Mouse (Mus musculus): ENCODE measurements around the gene Ppp4r1. TPM values are rescaled to one million over a fixed set of nuclear protein-coding genes. Genes with fewer than 3 reads are reported as not detected.

Ppp4r1 gene
- 92.2 and 93.7 TPM in 2 replicates for polyA plus RNA-seq (2012; rRNA removed)

DNA sequence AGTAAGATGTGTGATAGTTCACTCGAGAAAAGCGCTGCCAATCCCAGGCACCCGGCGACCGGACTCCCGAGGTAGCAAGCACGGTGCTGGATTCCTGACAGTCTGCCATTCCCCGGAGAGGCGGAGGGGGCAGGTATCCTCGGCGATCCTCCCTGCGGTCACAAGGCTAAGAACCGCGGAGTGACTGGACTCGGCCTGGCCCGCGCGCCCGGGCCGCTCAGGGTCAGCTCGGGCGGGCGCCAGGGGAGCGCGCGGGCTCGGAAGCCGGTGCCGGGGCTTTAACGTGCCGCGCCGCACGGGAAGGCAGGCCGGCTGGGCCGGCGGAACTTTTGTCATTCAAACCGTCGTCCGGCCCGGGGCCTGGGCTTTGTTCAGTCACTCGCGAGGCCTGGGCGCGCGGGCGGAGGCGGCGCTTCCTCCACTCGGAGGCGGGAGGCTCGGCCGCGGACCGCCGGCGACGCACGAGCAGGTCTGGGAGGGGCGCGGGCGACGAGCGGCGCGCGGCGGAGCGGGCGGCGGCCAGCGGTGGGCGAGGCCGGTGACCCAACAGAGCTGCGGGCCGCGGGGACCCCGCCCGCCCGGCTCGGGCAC lies at the start of gene Ppp4r1:
TSS of gene Ppp4r1 (plus strand) at position 23 of the 591 bp plus-strand sequence.
- peak; percentile 92 for DNase-seq (ENCODE audit: low read depth)
- TF ChIP-seq POLR2A (IDR thresholded peaks at IDR 0.05; ENCODE audit: borderline replicate concordance, extremely low read depth, insufficient read depth, insufficient read length, poor library complexity, severe bottlenecking) (peak; percentile 51), CTCF (IDR thresholded peaks at IDR 0.05; ENCODE audit: borderline replicate concordance, extremely low read depth, insufficient read depth, insufficient read length) (no peak)

DNA sequence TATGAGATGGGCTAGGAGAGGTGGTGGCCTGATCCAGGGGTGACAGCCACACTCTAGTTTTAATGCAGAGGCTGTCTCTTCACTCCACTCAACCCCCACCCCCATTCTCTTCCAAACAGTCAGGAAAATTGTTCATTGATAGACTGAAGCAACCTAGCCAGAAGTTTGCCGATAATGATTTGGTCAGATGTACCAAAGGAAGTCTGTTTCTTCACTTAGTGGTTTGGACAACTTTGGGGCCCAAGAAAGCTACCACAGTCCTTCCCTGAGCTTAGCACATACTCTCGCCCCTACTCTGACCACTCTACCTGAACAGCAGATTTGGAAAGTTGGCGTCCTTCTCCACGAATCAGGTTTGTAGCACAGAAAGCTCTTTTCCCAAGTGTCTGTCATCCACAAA lies 49.7 kb upstream of the Ppp4r1 start:
- TF ChIP-seq POLR2A (IDR thresholded peaks at IDR 0.05; ENCODE audit: borderline replicate concordance, extremely low read depth, insufficient read depth, insufficient read length, poor library complexity, severe bottlenecking) (no peak), CTCF (IDR thresholded peaks at IDR 0.05; ENCODE audit: borderline replicate concordance, extremely low read depth, insufficient read depth, insufficient read length) (no peak)
- DNase-seq (ENCODE audit: low read depth), result no peak

- no peak for DNase-seq (ENCODE audit: low read depth)
- TF ChIP-seq CTCF (IDR thresholded peaks at IDR 0.05; ENCODE audit: borderline replicate concordance, extremely low read depth, insufficient read depth, insufficient read length), result no peak
- no peak for TF ChIP-seq POLR2A (IDR thresholded peaks at IDR 0.05; ENCODE audit: borderline replicate concordance, extremely low read depth, insufficient read depth, insufficient read length, poor library complexity, severe bottlenecking)
Observed at GRCm38 (mm10) chr17:65735088-65735487, 47.3 kb upstream of the Ppp4r1 start.

GRCm38 (mm10) chr17:65737175-65737574 lies 45.2 kb upstream of the Ppp4r1 start:
- DNase-seq (ENCODE audit: low read depth), result no peak
- no peak for TF ChIP-seq CTCF (IDR thresholded peaks at IDR 0.05; ENCODE audit: borderline replicate concordance, extremely low read depth, insufficient read depth, insufficient read length)
- TF ChIP-seq POLR2A (IDR thresholded peaks at IDR 0.05; ENCODE audit: borderline replicate concordance, extremely low read depth, insufficient read depth, insufficient read length, poor library complexity, severe bottlenecking), result no peak

- no peak for TF ChIP-seq POLR2A (IDR thresholded peaks at IDR 0.05; ENCODE audit: borderline replicate concordance, extremely low read depth, insufficient read depth, insufficient read length, poor library complexity, severe bottlenecking)
- DNase-seq (ENCODE audit: low read depth), result no peak
Observed at GRCm38 (mm10) chr17:65737622-65738021, 44.8 kb upstream of the Ppp4r1 start.

- no peak for DNase-seq (ENCODE audit: low read depth)
- TF ChIP-seq POLR2A (IDR thresholded peaks at IDR 0.05; ENCODE audit: borderline replicate concordance, extremely low read depth, insufficient read depth, insufficient read length, poor library complexity, severe bottlenecking), result no peak
- no peak for TF ChIP-seq CTCF (IDR thresholded peaks at IDR 0.05; ENCODE audit: borderline replicate concordance, extremely low read depth, insufficient read depth, insufficient read length)
Observed at GRCm38 (mm10) chr17:65739874-65740725, 42.3 kb upstream of the Ppp4r1 start.

DNA sequence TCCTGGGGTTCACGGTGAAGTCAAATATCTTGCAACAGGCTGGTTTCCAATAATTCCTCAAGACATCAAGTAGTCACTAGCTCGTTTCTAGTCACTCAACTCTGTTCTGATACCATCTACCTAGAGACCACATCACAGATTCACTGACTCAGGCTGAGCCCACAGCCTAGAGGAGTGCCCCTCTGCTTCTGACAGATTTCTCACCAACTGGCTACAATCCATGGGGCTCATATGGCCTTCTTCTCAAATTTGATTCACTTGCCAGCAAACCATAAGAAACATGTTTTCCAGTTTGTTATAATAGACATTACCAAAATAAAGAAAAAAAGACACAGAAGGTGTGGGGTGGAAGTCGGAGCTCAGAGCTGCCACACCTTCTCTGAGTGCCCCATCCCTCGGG lies 40.8 kb upstream of the Ppp4r1 start:
- DNase-seq (ENCODE audit: low read depth), result peak; percentile 59
- TF ChIP-seq CTCF (IDR thresholded peaks at IDR 0.05; ENCODE audit: borderline replicate concordance, extremely low read depth, insufficient read depth, insufficient read length) (no peak), POLR2A (IDR thresholded peaks at IDR 0.05; ENCODE audit: borderline replicate concordance, extremely low read depth, insufficient read depth, insufficient read length, poor library complexity, severe bottlenecking) (no peak)

- TF ChIP-seq POLR2A (IDR thresholded peaks at IDR 0.05; ENCODE audit: borderline replicate concordance, extremely low read depth, insufficient read depth, insufficient read length, poor library complexity, severe bottlenecking), result no peak
- TF ChIP-seq CTCF (IDR thresholded peaks at IDR 0.05; ENCODE audit: borderline replicate concordance, extremely low read depth, insufficient read depth, insufficient read length), result no peak
Observed at GRCm38 (mm10) chr17:65742245-65742905, 40.0 kb upstream of the Ppp4r1 start.

GRCm38 (mm10) chr17:65742969-65743368 lies 39.4 kb upstream of the Ppp4r1 start:
- peak; percentile 45 for DNase-seq (ENCODE audit: low read depth)
- TF ChIP-seq CTCF (IDR thresholded peaks at IDR 0.05; ENCODE audit: borderline replicate concordance, extremely low read depth, insufficient read depth, insufficient read length) (no peak), POLR2A (IDR thresholded peaks at IDR 0.05; ENCODE audit: borderline replicate concordance, extremely low read depth, insufficient read depth, insufficient read length, poor library complexity, severe bottlenecking) (no peak)

More at GRCm38 (mm10) chr17:65742245-65742905, 40.0 kb upstream of the Ppp4r1 start:
- DNase-seq (ENCODE audit: low read depth), result peak; percentile 92

DNA sequence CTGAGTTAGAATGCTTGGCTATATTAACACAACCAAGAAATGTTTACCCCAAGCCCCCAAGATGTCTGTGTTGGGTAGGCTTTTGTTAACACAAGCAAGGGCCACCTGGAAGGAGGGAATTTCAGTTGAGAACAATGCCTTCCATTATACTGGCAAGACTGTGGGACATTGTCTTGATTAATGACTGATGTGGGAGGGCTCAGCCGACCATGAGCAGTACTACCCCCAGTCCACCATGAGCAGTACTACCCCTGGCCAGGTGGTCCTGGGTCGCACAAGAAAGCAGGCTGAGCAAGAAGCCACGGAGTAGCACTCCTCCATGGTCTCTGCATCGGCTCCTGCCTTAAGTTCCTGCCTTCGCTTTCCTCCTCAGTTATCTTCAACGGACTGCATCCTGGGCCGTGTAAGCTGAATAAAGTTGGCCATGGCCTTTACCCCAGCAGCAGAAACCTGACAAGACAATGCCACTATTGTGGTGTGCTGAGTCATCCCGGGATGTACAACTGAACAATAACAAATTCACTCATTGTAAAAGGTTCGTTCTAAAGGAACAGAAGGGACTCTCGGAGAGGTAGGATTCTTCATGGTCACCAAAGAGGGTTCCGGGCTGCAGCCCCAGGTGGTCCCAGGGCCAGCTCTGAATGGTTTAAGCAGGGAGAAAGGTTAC lies 38.6 kb upstream of the Ppp4r1 start:
- no peak for TF ChIP-seq POLR2A (IDR thresholded peaks at IDR 0.05; ENCODE audit: borderline replicate concordance, extremely low read depth, insufficient read depth, insufficient read length, poor library complexity, severe bottlenecking)
- TF ChIP-seq CTCF (IDR thresholded peaks at IDR 0.05; ENCODE audit: borderline replicate concordance, extremely low read depth, insufficient read depth, insufficient read length), result no peak
- peak; percentile 23 for DNase-seq (ENCODE audit: low read depth)

DNA sequence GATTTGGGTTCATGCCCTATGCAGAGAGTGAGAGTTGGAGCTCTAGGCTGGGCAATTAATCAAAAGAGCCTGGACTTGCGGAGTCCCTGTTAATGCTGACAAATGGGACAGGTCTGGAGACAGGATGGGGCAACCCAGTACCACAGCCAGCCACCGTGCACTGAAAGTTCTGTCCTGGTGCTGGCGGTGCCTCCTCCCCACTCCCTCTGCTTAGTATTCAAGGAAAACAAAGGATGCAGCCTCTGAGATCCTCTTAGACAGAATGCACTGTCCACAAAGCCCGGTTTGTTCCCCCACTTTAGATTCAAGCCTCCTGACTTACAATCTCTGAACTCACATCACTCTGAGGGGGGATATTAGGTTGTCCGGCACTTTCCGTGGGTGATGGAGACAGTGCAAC lies 36.1 kb upstream of the Ppp4r1 start:
- no peak for TF ChIP-seq CTCF (IDR thresholded peaks at IDR 0.05; ENCODE audit: borderline replicate concordance, extremely low read depth, insufficient read depth, insufficient read length)
- no peak for TF ChIP-seq POLR2A (IDR thresholded peaks at IDR 0.05; ENCODE audit: borderline replicate concordance, extremely low read depth, insufficient read depth, insufficient read length, poor library complexity, severe bottlenecking)
- DNase-seq (ENCODE audit: low read depth), result no peak

Data from brain, embryonic 14.5 days (tissue).